Mouse (Mus musculus) frontal cortex, postnatal 14 days (tissue): ENCODE data around the gene Atxn1.
A peak's percentile ranks its signal among the peaks of the same experiment; 100 is the strongest.

ENCODE experiments used
- DNase-seq, 2 experiments: peaks; one replicate each; pipeline ENCODE4 v3.0.0; 2022; ENCODE audit warnings: low spot score in 2 of 2

Atxn1 gene

DNA sequence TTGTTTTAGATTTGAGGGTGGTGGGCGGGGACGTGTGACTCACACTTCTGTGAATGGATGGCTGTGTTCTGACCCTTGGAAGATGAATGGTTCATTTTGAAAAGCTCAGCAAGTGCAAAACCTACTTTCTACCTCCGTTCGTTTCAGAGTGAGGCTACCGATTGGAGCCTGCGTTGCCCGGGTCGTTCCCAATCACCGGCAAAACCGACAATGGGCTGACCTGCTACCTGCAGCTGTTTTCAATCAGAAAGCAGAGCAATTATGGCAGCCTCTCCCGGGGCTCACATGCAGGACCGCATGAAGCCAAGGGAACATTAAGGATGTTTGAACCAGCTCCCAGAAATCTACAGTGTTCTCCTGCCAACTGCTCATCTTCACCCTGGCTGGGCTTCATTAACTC lies 382.5 kb downstream of the Atxn1 start:
- DNase-seq = no peak

- DNase-seq = no peak
Measured at GRCm38 (mm10) chr13:45579751-45580150, 385.1 kb downstream of the Atxn1 start.

DNA sequence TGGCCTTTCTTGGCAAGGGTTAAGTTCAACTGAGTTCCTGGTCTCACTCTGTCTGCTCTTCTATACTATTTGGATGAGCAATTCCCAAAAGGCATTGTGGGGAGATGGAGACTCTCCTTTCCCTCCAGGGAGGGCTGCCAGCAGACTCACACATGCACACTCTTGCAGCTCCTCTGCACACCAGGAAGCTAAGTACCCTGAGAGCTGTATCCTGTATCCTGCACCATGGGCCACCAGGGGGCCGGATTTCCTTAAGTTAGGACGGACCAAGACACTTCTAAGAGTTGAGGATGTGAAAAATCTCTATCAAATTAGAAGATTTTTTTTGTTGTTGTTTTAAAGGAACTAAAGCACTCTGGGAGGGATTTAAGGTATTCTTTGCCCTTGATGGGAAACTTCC lies 387.0 kb downstream of the Atxn1 start:
- no peak for DNase-seq

DNA sequence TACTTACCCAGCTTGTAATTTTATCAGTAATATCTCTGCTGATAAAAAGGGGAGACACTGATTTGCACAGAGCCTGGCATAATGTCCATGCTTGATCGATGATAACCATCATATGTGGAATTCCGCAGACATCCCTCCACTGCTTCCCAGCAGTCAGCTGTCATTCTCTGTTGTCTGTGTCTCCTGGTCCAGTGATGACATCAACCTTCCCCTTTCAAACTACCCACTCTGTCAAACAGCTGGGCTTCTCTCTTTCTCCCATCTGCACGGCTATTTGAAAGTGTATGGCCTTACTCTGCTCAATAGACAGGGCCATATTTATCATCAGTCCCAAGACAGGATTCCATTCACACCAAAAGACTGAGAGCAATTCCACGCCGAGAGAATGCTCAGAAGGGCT lies 387.4 kb downstream of the Atxn1 start:
- DNase-seq = no peak

DNA sequence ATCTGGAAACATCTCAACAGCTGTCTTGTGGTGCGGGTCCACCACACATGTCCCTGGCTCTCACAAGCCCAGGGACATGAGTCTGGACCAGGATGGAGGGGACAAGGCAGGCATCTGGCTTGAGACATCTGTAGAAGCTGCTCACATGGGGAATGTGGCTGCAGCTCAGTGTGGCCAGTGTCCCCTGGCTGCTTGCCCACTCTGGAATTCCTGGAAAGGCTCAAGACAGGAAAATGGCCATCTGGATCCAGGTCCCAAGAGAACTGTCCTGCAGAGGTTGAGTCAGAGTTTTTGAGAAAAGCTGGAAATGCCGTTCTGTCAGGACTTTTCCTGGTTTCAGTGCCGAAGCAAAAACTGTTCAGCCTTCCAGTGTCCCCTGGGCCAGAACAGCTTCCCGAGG lies 388.6 kb downstream of the Atxn1 start:
- no peak for DNase-seq

- DNase-seq = peak in 1 of 2 experiments; percentile 64
Measured at GRCm38 (mm10) chr13:45572768-45573167, 392.0 kb downstream of the Atxn1 start.

GRCm38 (mm10) chr13:45571795-45572262 lies 393.0 kb downstream of the Atxn1 start:
- peak; percentile 76 to 90 for DNase-seq

GRCm38 (mm10) chr13:45569932-45570331 lies 394.9 kb downstream of the Atxn1 start:
- no peak for DNase-seq

- DNase-seq = no peak
Measured at GRCm38 (mm10) chr13:45564946-45565345, 399.9 kb downstream of the Atxn1 start.

DNA sequence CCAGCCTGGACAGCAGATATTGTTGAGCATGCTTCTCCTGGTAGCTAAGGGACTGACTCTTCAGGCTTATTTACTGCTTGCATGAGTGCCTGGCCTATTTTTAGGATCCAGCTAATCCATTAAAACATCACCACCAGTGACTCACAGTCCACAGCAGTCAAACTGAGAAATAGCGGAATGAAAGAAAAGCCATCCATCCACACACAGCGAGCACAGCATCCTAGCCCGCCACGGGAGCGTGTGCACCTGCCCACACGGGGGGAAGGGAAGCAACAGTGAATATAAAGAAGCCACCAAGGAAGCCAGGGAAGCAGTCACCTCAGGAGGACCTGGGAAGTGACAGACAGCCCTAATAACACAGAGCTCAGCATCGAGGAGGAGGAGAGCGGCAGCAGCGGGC lies 402.8 kb downstream of the Atxn1 start:
- DNase-seq = no peak

DNA sequence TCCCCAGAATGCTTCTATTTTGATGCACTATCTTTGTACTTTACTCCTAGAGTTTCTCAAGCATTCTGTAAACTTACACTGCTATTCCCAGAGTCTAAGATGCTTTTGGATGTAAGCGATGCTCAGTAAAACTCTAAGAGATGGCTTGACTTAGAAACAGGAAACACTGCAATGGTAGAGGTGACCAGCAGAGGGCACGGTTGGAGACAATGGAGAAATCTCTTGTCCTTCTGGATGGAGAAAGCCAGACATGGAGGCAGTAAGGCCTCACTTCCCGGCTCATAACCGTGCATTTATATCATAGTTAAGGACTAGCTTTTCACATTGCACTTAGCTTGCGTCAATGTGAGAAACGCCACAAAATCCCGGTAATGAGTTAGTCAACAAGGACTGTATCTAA lies 404.3 kb downstream of the Atxn1 start:
- DNase-seq = no peak

GRCm38 (mm10) chr13:45559258-45559657 lies 405.6 kb downstream of the Atxn1 start:
- no peak for DNase-seq

DNA sequence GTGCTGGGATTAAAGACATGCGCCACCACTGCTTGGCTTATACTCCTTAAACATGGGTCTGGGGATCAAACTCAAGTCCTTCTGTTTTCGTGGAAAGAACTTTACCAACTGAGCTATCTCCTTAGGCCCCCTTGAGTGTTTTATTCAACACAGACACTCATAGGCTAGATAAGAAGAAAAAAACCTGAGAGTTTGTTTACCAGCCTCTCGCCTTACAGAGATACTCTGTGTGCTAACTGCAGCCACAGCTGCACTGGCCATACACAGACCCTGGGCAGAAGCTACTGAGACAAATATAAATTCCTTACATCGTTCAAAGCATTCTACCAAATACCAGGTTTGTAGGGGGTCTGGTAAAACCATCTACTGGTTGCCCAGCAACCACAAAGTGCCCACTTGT lies 406.4 kb downstream of the Atxn1 start:
- no peak for DNase-seq

- DNase-seq = no peak
Measured at GRCm38 (mm10) chr13:45553674-45554073, 411.1 kb downstream of the Atxn1 start.

- no peak for DNase-seq
Measured at GRCm38 (mm10) chr13:45547549-45547948, 417.3 kb downstream of the Atxn1 start.

GRCm38 (mm10) chr13:45546946-45547345 lies 417.9 kb downstream of the Atxn1 start:
- DNase-seq = no peak

DNA sequence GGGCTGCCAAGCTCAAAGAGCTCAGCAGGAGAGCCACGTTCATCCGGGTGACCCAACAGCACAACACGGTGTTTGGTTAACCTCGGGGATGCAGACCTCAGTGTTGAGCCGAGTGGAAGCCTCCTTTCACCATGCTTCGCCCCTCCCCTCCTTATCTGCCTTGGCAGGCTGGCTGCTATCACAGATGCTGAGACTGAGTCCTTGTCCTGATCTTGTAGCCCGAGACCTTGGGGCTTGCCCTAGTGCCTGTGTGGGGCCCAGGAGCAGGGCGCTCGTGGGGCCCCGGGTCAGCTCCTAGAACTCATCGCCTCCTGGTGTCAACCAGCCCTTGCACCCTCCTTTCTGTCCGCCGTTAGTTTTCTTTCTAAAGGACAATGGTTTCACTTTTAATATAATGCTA lies 418.8 kb downstream of the Atxn1 start:
- DNase-seq = no peak

- peak; percentile 75 to 79 for DNase-seq
Measured at GRCm38 (mm10) chr13:45539205-45539568, 425.6 kb downstream of the Atxn1 start.

- peak; percentile 66 to 67 for DNase-seq
Measured at GRCm38 (mm10) chr13:45538532-45539204, 426.1 kb downstream of the Atxn1 start.

- no peak for DNase-seq
Measured at GRCm38 (mm10) chr13:45538091-45538490, 426.7 kb downstream of the Atxn1 start.

DNA sequence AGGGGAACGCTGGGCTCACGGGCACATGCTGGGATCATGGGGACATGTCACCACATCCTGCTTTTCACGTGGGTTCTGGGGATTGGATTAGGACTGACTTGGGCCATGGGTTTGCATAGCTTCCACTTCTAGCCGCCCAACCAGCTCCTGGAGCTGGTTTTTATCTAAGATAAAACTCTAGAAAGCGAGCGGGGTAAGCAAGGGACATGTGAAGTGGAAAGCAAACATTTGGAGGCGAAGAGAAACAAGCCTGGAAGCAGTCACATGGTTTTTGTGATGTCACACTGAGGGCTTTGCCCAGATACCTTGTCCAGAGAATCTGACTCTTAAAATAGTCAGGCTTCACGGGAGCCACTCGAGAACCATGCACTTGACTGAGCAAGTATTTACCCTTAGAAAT lies 427.7 kb downstream of the Atxn1 start:
- no peak for DNase-seq

DNA sequence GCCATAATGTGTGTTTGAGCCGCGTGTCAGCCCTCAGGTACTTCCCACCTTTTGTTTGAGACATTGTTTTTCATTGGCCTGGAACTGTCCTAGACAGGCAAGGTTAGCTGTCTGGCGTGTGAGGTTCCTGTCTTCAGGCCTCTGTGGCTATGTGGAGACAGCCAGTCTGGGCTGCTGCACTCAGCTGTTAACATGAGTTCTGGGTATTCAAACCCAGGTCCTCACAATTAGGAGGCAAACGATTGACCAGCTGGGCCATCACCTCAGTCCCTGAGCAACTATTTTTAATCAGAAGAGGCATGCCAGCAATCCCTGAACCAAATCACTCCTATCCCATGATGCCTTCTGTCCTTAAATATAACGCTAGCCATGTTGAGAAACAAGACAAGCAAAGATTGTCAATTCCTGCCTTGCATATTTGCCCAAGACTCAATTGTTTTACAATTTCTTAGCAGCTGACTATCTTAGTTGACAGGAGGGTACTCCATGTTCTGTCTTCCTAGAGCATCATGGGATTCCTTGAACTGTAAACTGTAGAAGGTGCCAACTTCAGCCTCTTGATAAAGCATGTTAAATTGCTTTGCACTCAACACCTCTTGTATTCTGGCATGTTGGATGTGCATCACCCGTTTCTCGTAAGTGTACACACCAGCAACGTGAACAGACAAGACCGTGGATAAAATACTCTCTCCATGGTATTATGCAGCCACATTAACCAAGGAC lies 428.9 kb downstream of the Atxn1 start:
- DNase-seq = no peak

DNA sequence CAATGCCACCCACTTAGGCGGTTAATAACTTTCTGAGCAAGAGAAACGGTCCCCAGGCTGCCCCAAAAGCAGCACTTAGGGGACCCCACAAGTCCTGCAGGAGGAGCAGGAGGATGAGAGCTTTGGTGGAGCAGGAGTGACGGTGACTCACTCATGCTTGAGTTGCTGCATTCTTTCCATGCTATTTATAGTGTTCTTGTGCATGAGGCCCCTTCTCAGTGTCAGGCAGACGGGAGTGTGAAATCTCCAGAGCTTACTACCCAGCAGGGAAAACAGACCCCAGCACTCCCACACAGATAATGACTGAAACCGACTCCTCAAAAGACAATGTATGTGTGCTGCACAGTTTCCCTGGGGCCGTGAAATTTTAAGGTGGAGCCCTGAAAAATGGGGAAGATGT lies 434.1 kb downstream of the Atxn1 start:
- DNase-seq = no peak
